Mouse (Mus musculus) midbrain, embryonic 14.5 days (tissue): ENCODE measurements at regions not wholly inside any gene's neighbourhood (a gene's known extent, or its start where the extent isn't known, plus 50 kb on each side); places are given as distances from the start of the nearest gene placed in this dataset.

Source experiments
- ATAC-seq: fragments of 200-750 bp; cut with Nextera tagmentation; 2 replicates; pipeline ENCODE4 v1.8.0; 2017; ENCODE audit warnings: moderate number of reproducible peaks, moderate library complexity; ENCODE audit not compliant: low FRiP score, low TSS enrichment
- DNase-seq: peaks from one replicate; pipeline ENCODE4 v3.0.0-alpha.2; 2015
- H3K27ac ChIP-seq: fragments of 300-500 bp; sonication (generic); replicated peaks from 2 replicates; pipeline ENCODE4 v1.5.1; 2014; ENCODE audit warnings: mild to moderate bottlenecking, low read depth, low read length, moderate library complexity
- H3K27me3 ChIP-seq: fragments of 300-500 bp; sonication (generic); 2 replicates; pipeline ENCODE4 v1.6.1; 2014; ENCODE audit warnings: low read length, control low read depth, mixed read lengths; ENCODE audit not compliant: control insufficient read depth, insufficient read depth
- H3K36me3 ChIP-seq: fragments of 300-500 bp; sonication (generic); 2 replicates; pipeline ENCODE4 v1.6.1; 2014; ENCODE audit warnings: low read length, control low read depth; ENCODE audit not compliant: control insufficient read depth, insufficient read depth
- H3K4me1 ChIP-seq: fragments of 300-500 bp; sonication (generic); 2 replicates; pipeline ENCODE4 v1.6.1; 2014; ENCODE audit warnings: mild to moderate bottlenecking, antibody characterized with exemption, low read length, control low read depth; ENCODE audit not compliant: control insufficient read depth, insufficient read depth
- H3K4me2 ChIP-seq: fragments of 300-500 bp; sonication (generic); 2 replicates; pipeline ENCODE4 v1.6.1; 2014; ENCODE audit warnings: mild to moderate bottlenecking, low read length, moderate library complexity
- H3K4me3 ChIP-seq: fragments of 300-500 bp; sonication (generic); replicated peaks from 2 replicates; pipeline ENCODE4 v1.5.1; 2014; ENCODE audit warnings: low read depth, low read length
- H3K9ac ChIP-seq: fragments of 300-500 bp; sonication (generic); replicated peaks from 2 replicates; pipeline ENCODE4 v1.6.1; 2014; ENCODE audit warnings: mild to moderate bottlenecking, low read length, moderate library complexity
- H3K9me3 ChIP-seq: fragments of 300-500 bp; sonication (generic); 2 replicates; pipeline ENCODE4 v1.6.1; 2016; ENCODE audit warnings: low read length, control low read depth, mixed read lengths; ENCODE audit not compliant: control insufficient read depth
- WGBS: fragments of 180-500 bp; shearing (Covaris S2); extraction: QIAGEN DNeasy Blood & Tissue Kit; methylation state at CpG from one replicate; pipeline ENCODE4 v1.1.7; 2014; 5-methylcytosine and 5-hydroxymethylcytosine counted together

DNA sequence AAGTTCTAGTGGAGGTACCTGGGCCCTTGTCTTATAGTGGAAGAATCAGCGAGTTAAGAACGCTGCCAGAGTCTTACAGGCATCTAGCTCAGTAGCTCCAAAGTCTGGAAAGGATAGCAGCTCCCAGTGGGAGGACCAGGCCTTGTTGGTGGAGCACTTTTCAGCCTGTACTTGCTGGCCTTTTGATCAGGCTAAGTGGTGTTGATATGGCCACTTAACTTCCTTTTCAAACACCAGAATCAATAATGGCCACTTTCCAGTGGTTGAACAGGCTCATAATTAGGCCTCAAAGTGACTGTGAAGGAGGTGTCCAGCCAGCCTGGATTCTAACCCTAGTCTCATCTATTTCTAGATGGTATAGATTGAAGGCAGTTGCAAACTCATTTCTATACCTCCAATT lies 57.7 kb upstream of the Sertad2 start:
- Histone ChIP-seq H3K27ac (no peak overlapping the region), H3K36me3 (no peaks in the 10 kb centered on the region), H3K4me1 (no peaks in the 10 kb centered on the region), H3K27me3 (no peaks in the 10 kb centered on the region), H3K4me2 (no peak overlapping the region), H3K4me3 (no peak overlapping the region), H3K9me3 (no peaks in the 10 kb centered on the region), H3K9ac (no peak overlapping the region)
- DNase-seq: no peak
- ATAC-seq: no peak
- WGBS: 95% methylated on average over 2 of the region's 2 CpGs
